Mouse (Mus musculus): ENCODE measurements around the gene Rnf114. TPM values are rescaled to one million over a fixed set of nuclear protein-coding genes. Genes with fewer than 3 reads are reported as not detected.

Gene Rnf114
- polyA plus RNA-seq, 1 experiment from 2014 or later: 83.2 TPM

DNA sequence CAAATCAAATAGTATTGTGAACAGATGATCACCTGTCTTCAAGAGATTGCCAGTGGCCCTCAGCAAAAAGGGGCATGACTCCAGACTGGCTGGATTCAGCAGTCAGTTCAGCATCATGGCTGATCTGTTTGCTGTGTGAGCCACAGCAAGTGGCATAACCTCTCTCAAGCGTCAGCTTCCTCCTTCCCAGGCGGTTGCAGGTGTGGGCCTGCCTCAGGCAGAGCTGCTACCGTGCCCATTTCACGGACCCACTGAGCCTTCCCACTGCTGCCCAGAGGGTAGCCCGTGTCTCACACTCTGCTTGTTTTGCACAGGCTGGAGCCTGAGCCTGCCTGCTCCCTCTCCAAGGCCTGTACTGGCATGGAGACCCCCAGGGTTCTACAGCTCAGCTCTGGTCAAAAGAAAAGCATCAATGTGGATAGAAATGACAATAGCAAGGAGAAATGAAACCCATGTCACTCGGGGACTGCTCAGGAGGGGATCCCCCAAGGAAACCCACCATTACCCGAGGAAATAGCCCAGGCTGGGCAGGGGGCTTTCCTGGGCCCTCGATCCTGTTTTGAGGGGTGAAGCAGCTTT, 59.0 kb downstream of the Rnf114 start:
- 77% methylated on average over 8 of the region's 8 CpGs for WGBS
- Histone ChIP-seq H3K9me3 (ENCODE audit: control insufficient read depth, low read depth, low read length) (no peaks in the 10 kb centered on the region), H3K4me2 (replicated peaks; ENCODE audit: low read depth, low read length) (no peak overlapping the region), H3K27me3 (ENCODE audit: control insufficient read depth, insufficient read depth, low read length) (no peaks in the 10 kb centered on the region), H3K27ac (ENCODE audit: low read length) (no peak overlapping the region), H3K4me3 (ENCODE audit: low read depth, low read length) (no peak overlapping the region), H3K9ac (replicated peaks; ENCODE audit: low read depth, low read length) (no peak overlapping the region), H3K4me1 (ENCODE audit: control insufficient read depth, insufficient read depth, low read length) (peaks cover 9% of the 10 kb centered on the region; the same call in 1 of the 2 replicates), H3K36me3 (ENCODE audit: control insufficient read depth, insufficient read depth, low read length) (no peaks in the 10 kb centered on the region)
- no peak for ATAC-seq (ENCODE audit: insufficient number of reproducible peaks, insufficient read depth, low FRiP score, low read depth)

DNA sequence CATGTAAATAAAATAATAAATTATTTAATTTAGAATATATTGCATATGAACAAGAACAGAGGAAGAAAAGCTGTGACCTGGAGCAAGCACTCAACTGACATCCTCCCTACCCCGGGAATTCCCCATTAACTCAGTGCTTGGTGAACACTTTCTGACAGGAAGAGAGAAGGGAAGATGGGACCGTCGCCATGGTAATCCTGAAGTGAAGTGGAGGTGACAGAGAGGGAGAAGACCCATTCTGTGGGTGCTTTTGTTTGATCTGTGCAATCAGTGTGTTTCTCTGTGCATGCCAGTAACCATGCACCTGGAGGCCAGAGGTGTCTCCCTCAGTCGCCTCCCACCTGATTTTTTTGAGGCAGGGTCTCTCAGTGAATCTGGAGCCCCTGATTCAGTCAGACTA, 59.8 kb downstream of the Rnf114 start:
- Histone ChIP-seq H3K9me3 (ENCODE audit: control insufficient read depth, low read depth, low read length) (no peaks in the 10 kb centered on the region), H3K4me2 (replicated peaks; ENCODE audit: low read depth, low read length) (no peak overlapping the region), H3K9ac (replicated peaks; ENCODE audit: low read depth, low read length) (no peak overlapping the region), H3K4me1 (ENCODE audit: control insufficient read depth, insufficient read depth, low read length) (peaks cover 9% of the 10 kb centered on the region; the same call in 1 of the 2 replicates), H3K4me3 (ENCODE audit: low read depth, low read length) (no peak overlapping the region), H3K27ac (ENCODE audit: low read length) (no peak overlapping the region), H3K36me3 (ENCODE audit: control insufficient read depth, insufficient read depth, low read length) (no peaks in the 10 kb centered on the region), H3K27me3 (ENCODE audit: control insufficient read depth, insufficient read depth, low read length) (no peaks in the 10 kb centered on the region)
- 76% methylated on average over 4 of the region's 4 CpGs for WGBS
- ATAC-seq (ENCODE audit: insufficient number of reproducible peaks, insufficient read depth, low FRiP score, low read depth): no peak

DNA sequence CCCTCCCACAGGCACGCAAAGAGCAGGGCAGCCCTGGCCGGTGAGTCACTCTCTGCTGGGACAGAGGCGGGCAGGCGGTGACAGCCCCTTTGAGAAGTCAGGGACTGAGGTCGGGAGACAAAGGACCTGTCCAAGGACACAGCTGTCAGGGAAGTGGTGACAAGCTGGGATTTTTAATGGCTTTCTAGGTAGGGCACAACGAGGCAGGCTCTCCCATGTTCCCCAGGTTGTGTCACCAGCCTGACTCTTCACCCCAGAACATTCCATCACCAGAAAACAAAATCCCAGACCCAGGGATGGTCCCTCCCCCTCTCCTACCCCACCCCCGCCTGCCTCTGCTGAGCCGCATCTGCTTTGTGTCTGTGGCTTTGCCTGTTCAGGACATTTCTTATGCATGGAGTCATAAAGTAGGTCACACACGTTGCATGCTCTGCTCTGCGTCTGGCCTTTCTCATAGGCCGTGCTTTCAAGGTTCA, 60.5 kb downstream of the Rnf114 start:
- WGBS: 21% methylated on average over 11 of the region's 11 CpGs
- no peaks in the 10 kb centered on the region for H3K9me3 ChIP-seq (ENCODE audit: control insufficient read depth, low read depth, low read length)
- no peaks in the 10 kb centered on the region for H3K27me3 ChIP-seq (ENCODE audit: control insufficient read depth, insufficient read depth, low read length)
- H3K27ac ChIP-seq (ENCODE audit: low read length): peak overlapping the region; percentile 27; the same call in 1 of the 2 replicates
- H3K4me3 ChIP-seq (ENCODE audit: low read depth, low read length): no peak overlapping the region
- no peak overlapping the region for H3K9ac ChIP-seq (replicated peaks; ENCODE audit: low read depth, low read length)
- ATAC-seq (ENCODE audit: insufficient number of reproducible peaks, insufficient read depth, low FRiP score, low read depth): peak; percentile 38; the same call in 1 of the 2 replicates
- peaks cover 9% of the 10 kb centered on the region; the same call in 1 of the 2 replicates for H3K4me1 ChIP-seq (ENCODE audit: control insufficient read depth, insufficient read depth, low read length)
- no peaks in the 10 kb centered on the region for H3K36me3 ChIP-seq (ENCODE audit: control insufficient read depth, insufficient read depth, low read length)
- no peak overlapping the region for H3K4me2 ChIP-seq (replicated peaks; ENCODE audit: low read depth, low read length)

DNA sequence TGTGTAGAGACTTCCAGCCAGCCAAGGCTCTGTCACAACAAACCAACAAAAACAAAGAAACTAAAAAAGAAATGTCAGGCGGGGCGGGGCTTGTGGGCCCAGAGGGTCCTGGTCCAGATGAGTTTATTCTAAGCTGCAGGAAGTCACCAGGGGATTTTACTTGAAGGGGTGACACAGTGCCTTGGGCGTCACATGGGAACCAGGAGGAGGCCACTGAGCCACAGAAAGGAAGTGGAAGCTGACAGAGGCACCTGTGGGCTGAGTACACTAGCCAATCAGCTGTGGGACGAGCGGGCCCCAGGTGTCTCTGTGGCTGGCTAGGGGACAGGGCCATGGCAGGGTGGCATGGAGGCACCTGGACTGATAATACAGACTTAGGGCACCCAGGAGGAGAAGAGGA, 63.3 kb downstream of the Rnf114 start:
- peaks cover 17% of the 10 kb centered on the region for H3K4me1 ChIP-seq (ENCODE audit: control insufficient read depth, insufficient read depth, low read length)
- WGBS: 91% methylated on average over 5 of the region's 5 CpGs
- no peaks in the 10 kb centered on the region for H3K27me3 ChIP-seq (ENCODE audit: control insufficient read depth, insufficient read depth, low read length)
- H3K36me3 ChIP-seq (ENCODE audit: control insufficient read depth, insufficient read depth, low read length): no peaks in the 10 kb centered on the region
- no peak overlapping the region for H3K27ac ChIP-seq (ENCODE audit: low read length)
- H3K9ac ChIP-seq (replicated peaks; ENCODE audit: low read depth, low read length): no peak overlapping the region
- H3K9me3 ChIP-seq (ENCODE audit: control insufficient read depth, low read depth, low read length): no peaks in the 10 kb centered on the region
- ATAC-seq (ENCODE audit: insufficient number of reproducible peaks, insufficient read depth, low FRiP score, low read depth): no peak
- no peak overlapping the region for H3K4me2 ChIP-seq (replicated peaks; ENCODE audit: low read depth, low read length)
- H3K4me3 ChIP-seq (ENCODE audit: low read depth, low read length): no peak overlapping the region

DNA sequence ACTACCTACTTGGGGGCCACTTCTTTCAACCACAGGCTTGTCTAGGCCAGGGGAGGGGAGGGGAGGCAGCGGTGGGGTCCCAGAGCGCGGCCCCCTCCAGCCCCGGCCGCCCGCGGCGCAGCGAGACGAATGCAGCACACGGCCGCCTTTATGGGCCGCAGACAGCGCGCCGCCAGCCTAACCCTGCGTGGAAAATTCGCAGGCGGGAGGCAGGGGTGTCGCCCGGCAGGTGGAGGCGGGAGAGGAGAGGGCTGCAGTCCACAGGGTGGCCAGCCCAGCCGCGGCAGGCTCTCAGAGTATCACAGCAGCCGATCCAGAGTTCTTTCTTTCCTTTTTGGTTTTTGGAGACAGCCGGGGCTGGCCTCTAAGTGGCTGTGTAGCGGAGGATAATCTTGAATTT, 67.0 kb downstream of the Rnf114 start:
- Histone ChIP-seq H3K4me2 (replicated peaks; ENCODE audit: low read depth, low read length) (peak overlapping the region; percentile 36), H3K27me3 (ENCODE audit: control insufficient read depth, insufficient read depth, low read length) (no peaks in the 10 kb centered on the region), H3K4me3 (ENCODE audit: low read depth, low read length) (peak overlapping the region; percentile 5; the same call in 1 of the 2 replicates), H3K36me3 (ENCODE audit: control insufficient read depth, insufficient read depth, low read length) (no peaks in the 10 kb centered on the region), H3K4me1 (ENCODE audit: control insufficient read depth, insufficient read depth, low read length) (peaks cover 19% of the 10 kb centered on the region), H3K27ac (ENCODE audit: low read length) (no peak overlapping the region), H3K9ac (replicated peaks; ENCODE audit: low read depth, low read length) (no peak overlapping the region), H3K9me3 (ENCODE audit: control insufficient read depth, low read depth, low read length) (no peaks in the 10 kb centered on the region)
- WGBS: 16% methylated on average over 19 of the region's 27 CpGs
- no peak for ATAC-seq (ENCODE audit: insufficient number of reproducible peaks, insufficient read depth, low FRiP score, low read depth)

DNA sequence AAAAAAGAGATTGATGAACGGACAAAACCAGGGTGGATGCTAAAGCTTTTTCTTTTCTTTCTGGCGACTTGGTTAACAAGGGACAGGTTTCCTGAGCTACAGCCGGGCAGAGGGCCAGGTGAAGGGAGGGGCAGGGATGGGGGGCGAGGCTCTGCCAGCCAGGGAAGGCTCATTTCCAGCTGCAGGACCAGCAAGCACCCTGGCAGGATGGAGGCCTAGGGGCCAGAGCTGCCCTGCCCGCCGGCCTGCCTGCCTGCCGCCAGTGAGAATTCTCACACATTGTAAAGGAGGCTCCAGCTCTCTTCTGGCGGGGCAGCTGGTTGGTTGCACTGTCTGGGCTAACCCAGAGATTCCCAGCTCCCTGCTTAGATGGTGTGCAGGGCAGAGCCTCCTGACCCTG, 69.7 kb downstream of the Rnf114 start:
- Histone ChIP-seq H3K4me2 (replicated peaks; ENCODE audit: low read depth, low read length) (no peak overlapping the region), H3K4me1 (ENCODE audit: control insufficient read depth, insufficient read depth, low read length) (peaks cover 33% of the 10 kb centered on the region)
- 37% methylated on average over 8 of the region's 8 CpGs for WGBS

DNA sequence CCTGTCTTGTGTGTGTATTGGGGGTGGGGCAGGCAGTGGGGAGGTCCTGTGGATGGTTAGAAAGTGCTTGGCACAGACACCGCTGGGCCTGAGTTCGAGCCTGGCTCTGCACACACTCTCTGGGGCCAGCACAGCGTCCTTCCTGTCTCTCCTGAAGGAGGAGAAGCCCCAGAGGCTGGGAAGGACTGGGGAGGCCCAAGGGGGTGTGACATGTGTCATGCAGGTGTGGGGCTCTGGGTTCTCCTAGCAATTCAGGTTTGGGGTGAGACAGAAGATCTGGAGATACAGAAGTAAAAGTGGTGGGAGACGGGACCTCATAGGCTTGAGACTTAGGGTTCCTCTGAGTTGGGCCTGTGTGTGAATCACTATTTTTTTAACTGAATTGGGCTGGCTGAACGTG, 70.6 kb downstream of the Rnf114 start:
- Histone ChIP-seq H3K9me3 (ENCODE audit: control insufficient read depth, low read depth, low read length) (no peaks in the 10 kb centered on the region), H3K36me3 (ENCODE audit: control insufficient read depth, insufficient read depth, low read length) (no peaks in the 10 kb centered on the region), H3K27ac (ENCODE audit: low read length) (0 out of 2 replicates have a peak overlapping the region, but pooled peaks have one; percentile 27), H3K9ac (replicated peaks; ENCODE audit: low read depth, low read length) (no peak overlapping the region), H3K4me2 (replicated peaks; ENCODE audit: low read depth, low read length) (no peak overlapping the region), H3K27me3 (ENCODE audit: control insufficient read depth, insufficient read depth, low read length) (no peaks in the 10 kb centered on the region), H3K4me1 (ENCODE audit: control insufficient read depth, insufficient read depth, low read length) (peaks cover 33% of the 10 kb centered on the region), H3K4me3 (ENCODE audit: low read depth, low read length) (no peak overlapping the region)
- ATAC-seq (ENCODE audit: insufficient number of reproducible peaks, insufficient read depth, low FRiP score, low read depth): no peak
- 71% methylated on average over 5 of the region's 5 CpGs for WGBS

More for the DNA sequence above, 69.7 kb downstream of the Rnf114 start:
- Histone ChIP-seq H3K4me3 (ENCODE audit: low read depth, low read length) (no peak overlapping the region), H3K27ac (ENCODE audit: low read length) (no peak overlapping the region), H3K36me3 (ENCODE audit: control insufficient read depth, insufficient read depth, low read length) (no peaks in the 10 kb centered on the region), H3K9me3 (ENCODE audit: control insufficient read depth, low read depth, low read length) (no peaks in the 10 kb centered on the region), H3K27me3 (ENCODE audit: control insufficient read depth, insufficient read depth, low read length) (no peaks in the 10 kb centered on the region), H3K9ac (replicated peaks; ENCODE audit: low read depth, low read length) (no peak overlapping the region)
- no peak for ATAC-seq (ENCODE audit: insufficient number of reproducible peaks, insufficient read depth, low FRiP score, low read depth)

DNA sequence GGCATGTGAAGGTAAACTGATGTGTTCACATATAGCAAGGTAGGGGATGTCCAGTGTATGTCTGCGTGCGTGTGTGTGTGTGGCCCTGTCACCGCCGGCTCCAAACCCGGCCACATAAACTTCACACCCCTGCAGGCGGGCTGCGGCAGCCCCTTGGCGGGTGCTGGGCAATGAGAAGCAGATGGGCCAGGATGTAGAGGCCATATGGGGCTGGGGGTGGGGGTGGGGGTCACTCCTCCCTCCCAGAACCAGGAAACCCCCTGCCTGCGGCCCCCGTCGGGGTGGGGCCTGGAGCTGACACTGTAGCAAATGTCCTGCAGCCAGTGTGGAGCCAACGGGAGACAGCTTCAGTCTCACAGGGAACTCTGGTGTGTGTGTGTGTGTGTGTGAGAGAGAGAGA, 71.3 kb downstream of the Rnf114 start:
- no peaks in the 10 kb centered on the region for H3K36me3 ChIP-seq (ENCODE audit: control insufficient read depth, insufficient read depth, low read length)
- peak; percentile 48; the same call in 1 of the 2 replicates for ATAC-seq (ENCODE audit: insufficient number of reproducible peaks, insufficient read depth, low FRiP score, low read depth)
- 0 out of 2 replicates have a peak overlapping the region, but pooled peaks have one; percentile 52 for H3K27ac ChIP-seq (ENCODE audit: low read length)
- H3K4me1 ChIP-seq (ENCODE audit: control insufficient read depth, insufficient read depth, low read length): peaks cover 33% of the 10 kb centered on the region
- H3K4me2 ChIP-seq (replicated peaks; ENCODE audit: low read depth, low read length): no peak overlapping the region
- H3K9ac ChIP-seq (replicated peaks; ENCODE audit: low read depth, low read length): no peak overlapping the region
- H3K27me3 ChIP-seq (ENCODE audit: control insufficient read depth, insufficient read depth, low read length): no peaks in the 10 kb centered on the region
- H3K9me3 ChIP-seq (ENCODE audit: control insufficient read depth, low read depth, low read length): no peaks in the 10 kb centered on the region
- no peak overlapping the region for H3K4me3 ChIP-seq (ENCODE audit: low read depth, low read length)
- 38% methylated on average over 12 of the region's 12 CpGs for WGBS
